ENCODE assay signal across 8 mouse cellular contexts in genomic region chr6:54699477-54700056, GRCm38 (mm10). TPM values are rescaled to one million over a fixed set of nuclear protein-coding genes. Genes with fewer than 3 reads are reported as not detected.
A peak's percentile ranks its signal among the peaks of the same experiment; 100 is the strongest.
DNase-seq lines count a peak whose midpoint lies in the region; ATAC-seq lines count a peak whose summit lies in the region.

No protein-coding gene starts in this region.

- intact Hi-C loops in left cerebral cortex, postnatal 14 days (cut with DNase I), result loop anchor here (5.0 to 10.0 kb wide), 4 partner anchors 118 to 465 kb away; partner anchors contain the start of genes Ggct and Znrf2

- no peaks in the 10 kb centered on the region for H3K36me3 ChIP-seq in embryonic facial prominence, embryonic 11.5 days (replicated peaks; ENCODE audit: control insufficient read depth, insufficient read depth, low read depth, low read length)
- no peaks in the 10 kb centered on the region for H3K36me3 ChIP-seq in intestine, embryonic 15.5 days
- no peaks in the 10 kb centered on the region for H3K36me3 ChIP-seq in megakaryocyte, embryonic 14.5 days (replicated peaks; ENCODE audit: low read length)

- WGBS in embryonic facial prominence, embryonic 11.5 days, result 6% methylated on average over 19 of the region's 19 CpGs
- 3% methylated on average over 19 of the region's 19 CpGs for WGBS in intestine, embryonic 15.5 days

- H3K27me3 ChIP-seq in embryonic facial prominence, embryonic 11.5 days (ENCODE audit: control insufficient read depth, insufficient read depth, low read length), result no peaks in the 10 kb centered on the region; the same call in 1 of the 2 replicates
- H3K27me3 ChIP-seq in intestine, embryonic 15.5 days (replicated peaks), result peaks cover 12% of the 10 kb centered on the region; the same call in 1 of the 2 replicates
- H3K27me3 ChIP-seq in megakaryocyte, embryonic 14.5 days (replicated peaks), result peaks cover 74% of the 10 kb centered on the region

- H3K4me1 ChIP-seq in embryonic facial prominence, embryonic 11.5 days (ENCODE audit: control insufficient read depth, insufficient read depth, low read length), result no peaks in the 10 kb centered on the region
- H3K4me1 ChIP-seq in intestine, embryonic 15.5 days (replicated peaks), result peaks cover 3% of the 10 kb centered on the region; the same call in 1 of the 2 replicates
- H3K4me1 ChIP-seq in megakaryocyte, embryonic 14.5 days, result peaks cover 17% of the 10 kb centered on the region

- DNase-seq in adrenal gland, adult 8-10 months, result peak; percentile 83
- peak; percentile 87 for DNase-seq in embryonic facial prominence, embryonic 11.5 days (ENCODE audit: low spot score)
- DNase-seq in gastrocnemius, postnatal 4 days (ENCODE audit: low spot score in 2 of 2), result peak; percentile 52 to 73
- DNase-seq in left cerebral cortex, postnatal 14 days (ENCODE audit: low spot score in 2 of 2), result peak; percentile 82 to 85
- DNase-seq in right cerebral cortex, adult 2 months (ENCODE audit: low spot score in 2 of 2), result peak; percentile 84 to 85
- peak; percentile 36 for DNase-seq in urinary bladder, postnatal 10 days (ENCODE audit: low spot score)

- ATAC-seq in embryonic facial prominence, embryonic 11.5 days (replicated peaks; ENCODE audit: insufficient number of reproducible peaks, low FRiP score, low TSS enrichment, low read depth), result peak; percentile 84
- peak; percentile 93 for ATAC-seq in intestine, embryonic 15.5 days

- no peaks in the 10 kb centered on the region for H3K9me3 ChIP-seq in embryonic facial prominence, embryonic 11.5 days (replicated peaks; ENCODE audit: control insufficient read depth, low read length)
- H3K9me3 ChIP-seq in intestine, embryonic 15.5 days, result no peaks in the 10 kb centered on the region
- H3K9me3 ChIP-seq in megakaryocyte, embryonic 14.5 days, result peaks cover 13% of the 10 kb centered on the region

- H3K4me3 ChIP-seq in embryonic facial prominence, embryonic 11.5 days (ENCODE audit: low read depth, low read length), result peak overlapping the region; percentile 42
- H3K4me3 ChIP-seq in intestine, embryonic 15.5 days (replicated peaks), result peak overlapping the region; percentile 44
- peak overlapping the region; percentile 88 for H3K4me3 ChIP-seq in megakaryocyte, embryonic 14.5 days (replicated peaks)

- peak overlapping the region; percentile 65 for H3K4me2 ChIP-seq in embryonic facial prominence, embryonic 11.5 days (ENCODE audit: low read depth, low read length)
- peak overlapping the region; percentile 93 for H3K4me2 ChIP-seq in intestine, embryonic 15.5 days (replicated peaks)

- H3K9ac ChIP-seq in embryonic facial prominence, embryonic 11.5 days (replicated peaks; ENCODE audit: low read length), result peak overlapping the region; percentile 40
- H3K9ac ChIP-seq in intestine, embryonic 15.5 days, result peak overlapping the region; percentile 44

- no peak overlapping the region for H3K27ac ChIP-seq in embryonic facial prominence, embryonic 11.5 days (replicated peaks; ENCODE audit: low read depth, low read length)
- H3K27ac ChIP-seq in intestine, embryonic 15.5 days, result no peak overlapping the region

RNA-seq across cellular contexts. Expression of gene Mturn, which starts 18.1 kb away (rescaled TPM):
- 10 to 100 TPM; 15.6 to 30.6 (median 20.3) TPM for total RNA-seq in adrenal gland, adult 8-10 months (2022)
- polyA plus RNA-seq in embryonic facial prominence, embryonic 11.5 days (2014; fragmentation: Nextera tagmentation; extraction: Ambion mirVana), result 14.4 and 14.7 TPM in 2 replicates
- 10 to 100 TPM in 1 of 2 experiments, 1 to 10 TPM in 1; 9.7 to 12.9 TPM for total RNA-seq in gastrocnemius, postnatal 4 days (2021)
- polyA plus RNA-seq in intestine, embryonic 15.5 days (2015; fragmentation: Nextera tagmentation; extraction: Ambion mirVana), result 7.1 and 7.5 TPM in 2 replicates
- 10 to 100 TPM; 91.4 to 98.7 TPM for total RNA-seq in left cerebral cortex, postnatal 14 days (2021)
- 0.16 TPM in 1 of 2 replicates, not detected in the other for polyA plus RNA-seq in megakaryocyte, embryonic 14.5 days (2012; ENCODE audit: insufficient read depth, low replicate concordance)

Comparison
In these comparisons a context has a peak if more than half of its experiments do, and no peak if none do; other contexts are left out.
1. DNase-seq: peak in every context shown above with its lines; median percentile 87 in embryonic facial prominence, embryonic 11.5 days; 84 in right cerebral cortex, adult 2 months; 84 in left cerebral cortex, postnatal 14 days; 83 in adrenal gland, adult 8-10 months; 62 in gastrocnemius, postnatal 4 days; 36 in urinary bladder, postnatal 10 days.